Mouse (Mus musculus): Measurements from ENCODE around the gene Pfkm. TPM values are rescaled to one million over a fixed set of nuclear protein-coding genes. Genes with fewer than 3 reads are reported as not detected.
A peak's percentile ranks its signal among the peaks of the same experiment; 100 is the strongest.

Pfkm gene
- polyA plus RNA-seq, 1 experiment from 2014 or later: 32.1 TPM

GRCm38 (mm10) chr15:98136871-98137270 is 44.5 kb downstream of the Pfkm start:
- Histone ChIP-seq H3K9ac (ENCODE audit: low read depth, low read length) (no peak overlapping the region), H3K4me1 (replicated peaks; ENCODE audit: control insufficient read depth, insufficient read depth, low read length) (no peaks in the 10 kb centered on the region), H3K4me2 (replicated peaks; ENCODE audit: low read depth, low read length) (no peak overlapping the region), H3K27ac (ENCODE audit: low read depth, low read length) (no peak overlapping the region), H3K27me3 (ENCODE audit: control insufficient read depth, insufficient read depth, low read length) (no peaks in the 10 kb centered on the region), H3K36me3 (ENCODE audit: control insufficient read depth, insufficient read depth, low read length) (no peaks in the 10 kb centered on the region; the same call in 1 of the 2 replicates), H3K4me3 (ENCODE audit: low read depth, low read length) (no peak overlapping the region), H3K9me3 (ENCODE audit: control insufficient read depth, low read length) (no peaks in the 10 kb centered on the region)
- 92% methylated on average over 9 of the region's 9 CpGs for WGBS
- DNase-seq (ENCODE audit: low spot score): no peak
- ATAC-seq (ENCODE audit: low FRiP score): no peak

- no peak for DNase-seq (ENCODE audit: low spot score)
- WGBS: 90% methylated on average over 7 of the region's 7 CpGs
- Histone ChIP-seq H3K9me3 (ENCODE audit: control insufficient read depth, low read length) (no peaks in the 10 kb centered on the region), H3K9ac (ENCODE audit: low read depth, low read length) (no peak overlapping the region), H3K4me1 (replicated peaks; ENCODE audit: control insufficient read depth, insufficient read depth, low read length) (no peaks in the 10 kb centered on the region; the same call in 1 of the 2 replicates), H3K36me3 (ENCODE audit: control insufficient read depth, insufficient read depth, low read length) (no peaks in the 10 kb centered on the region; the same call in 1 of the 2 replicates), H3K27me3 (ENCODE audit: control insufficient read depth, insufficient read depth, low read length) (no peaks in the 10 kb centered on the region), H3K4me3 (ENCODE audit: low read depth, low read length) (no peak overlapping the region), H3K27ac (ENCODE audit: low read depth, low read length) (no peak overlapping the region), H3K4me2 (replicated peaks; ENCODE audit: low read depth, low read length) (no peak overlapping the region)
- ATAC-seq (ENCODE audit: low FRiP score): no peak
Measured at GRCm38 (mm10) chr15:98139763-98140162, 47.4 kb downstream of the Pfkm start.

GRCm38 (mm10) chr15:98140809-98141208 is 48.4 kb downstream of the Pfkm start:
- Histone ChIP-seq H3K4me1 (replicated peaks; ENCODE audit: control insufficient read depth, insufficient read depth, low read length) (no peaks in the 10 kb centered on the region; the same call in 1 of the 2 replicates), H3K27ac (ENCODE audit: low read depth, low read length) (no peak overlapping the region), H3K9me3 (ENCODE audit: control insufficient read depth, low read length) (no peaks in the 10 kb centered on the region), H3K9ac (ENCODE audit: low read depth, low read length) (no peak overlapping the region), H3K4me3 (ENCODE audit: low read depth, low read length) (no peak overlapping the region), H3K27me3 (ENCODE audit: control insufficient read depth, insufficient read depth, low read length) (no peaks in the 10 kb centered on the region), H3K36me3 (ENCODE audit: control insufficient read depth, insufficient read depth, low read length) (no peaks in the 10 kb centered on the region; the same call in 1 of the 2 replicates), H3K4me2 (replicated peaks; ENCODE audit: low read depth, low read length) (no peak overlapping the region)
- ATAC-seq (ENCODE audit: low FRiP score) (no peak), DNase-seq (ENCODE audit: low spot score) (no peak)
- WGBS: 91% methylated on average over 5 of the region's 5 CpGs

- DNase-seq (ENCODE audit: low spot score) (no peak), ATAC-seq (ENCODE audit: low FRiP score) (no peak)
- no peaks in the 10 kb centered on the region for H3K27me3 ChIP-seq (ENCODE audit: control insufficient read depth, insufficient read depth, low read length)
- WGBS: 83% methylated on average over 9 of the region's 10 CpGs
- H3K27ac ChIP-seq (ENCODE audit: low read depth, low read length): no peak overlapping the region
- H3K9ac ChIP-seq (ENCODE audit: low read depth, low read length): no peak overlapping the region
- no peaks in the 10 kb centered on the region; the same call in 1 of the 2 replicates for H3K4me1 ChIP-seq (replicated peaks; ENCODE audit: control insufficient read depth, insufficient read depth, low read length)
- H3K36me3 ChIP-seq (ENCODE audit: control insufficient read depth, insufficient read depth, low read length): no peaks in the 10 kb centered on the region
- no peak overlapping the region for H3K4me3 ChIP-seq (ENCODE audit: low read depth, low read length)
- no peaks in the 10 kb centered on the region for H3K9me3 ChIP-seq (ENCODE audit: control insufficient read depth, low read length)
- H3K4me2 ChIP-seq (replicated peaks; ENCODE audit: low read depth, low read length): no peak overlapping the region
Measured at GRCm38 (mm10) chr15:98142515-98142914, 50.1 kb downstream of the Pfkm start.

GRCm38 (mm10) chr15:98144861-98145507 is 52.6 kb downstream of the Pfkm start:
- Histone ChIP-seq H3K9me3 (ENCODE audit: control insufficient read depth, low read length) (no peaks in the 10 kb centered on the region), H3K4me3 (ENCODE audit: low read depth, low read length) (peak overlapping the region; percentile 96), H3K9ac (ENCODE audit: low read depth, low read length) (peak overlapping the region; percentile 92), H3K36me3 (ENCODE audit: control insufficient read depth, insufficient read depth, low read length) (no peaks in the 10 kb centered on the region), H3K4me1 (replicated peaks; ENCODE audit: control insufficient read depth, insufficient read depth, low read length) (no peaks in the 10 kb centered on the region; the same call in 1 of the 2 replicates), H3K27me3 (ENCODE audit: control insufficient read depth, insufficient read depth, low read length) (no peaks in the 10 kb centered on the region), H3K27ac (ENCODE audit: low read depth, low read length) (peak overlapping the region; percentile 72), H3K4me2 (replicated peaks; ENCODE audit: low read depth, low read length) (peak overlapping the region; percentile 94)
- ATAC-seq (ENCODE audit: low FRiP score) (peak; percentile 69), DNase-seq (ENCODE audit: low spot score) (peak; percentile 33)
- under 1% methylated on average over 36 of the region's 36 CpGs for WGBS

GRCm38 (mm10) chr15:98145559-98146181 is 53.3 kb downstream of the Pfkm start:
- no peaks in the 10 kb centered on the region for H3K36me3 ChIP-seq (ENCODE audit: control insufficient read depth, insufficient read depth, low read length)
- H3K9me3 ChIP-seq (ENCODE audit: control insufficient read depth, low read length): no peaks in the 10 kb centered on the region
- WGBS: 2% methylated on average over 38 of the region's 38 CpGs
- DNase-seq (ENCODE audit: low spot score): peak; percentile 96
- H3K9ac ChIP-seq (ENCODE audit: low read depth, low read length): peak overlapping the region; percentile 92
- H3K4me3 ChIP-seq (ENCODE audit: low read depth, low read length): peak overlapping the region; percentile 96
- H3K4me2 ChIP-seq (replicated peaks; ENCODE audit: low read depth, low read length): peak overlapping the region; percentile 94
- no peaks in the 10 kb centered on the region for H3K27me3 ChIP-seq (ENCODE audit: control insufficient read depth, insufficient read depth, low read length)
- H3K4me1 ChIP-seq (replicated peaks; ENCODE audit: control insufficient read depth, insufficient read depth, low read length): no peaks in the 10 kb centered on the region; the same call in 1 of the 2 replicates
- peak overlapping the region; percentile 72 for H3K27ac ChIP-seq (ENCODE audit: low read depth, low read length)
- ATAC-seq (ENCODE audit: low FRiP score): peak; percentile 98

- 79% methylated on average over 3 of the region's 3 CpGs for WGBS
- no peak overlapping the region for H3K27ac ChIP-seq (ENCODE audit: low read depth, low read length)
- DNase-seq (ENCODE audit: low spot score): no peak
- H3K4me2 ChIP-seq (replicated peaks; ENCODE audit: low read depth, low read length): no peak overlapping the region
- ATAC-seq (ENCODE audit: low FRiP score): no peak
- H3K27me3 ChIP-seq (ENCODE audit: control insufficient read depth, insufficient read depth, low read length): no peaks in the 10 kb centered on the region
- H3K4me1 ChIP-seq (replicated peaks; ENCODE audit: control insufficient read depth, insufficient read depth, low read length): no peaks in the 10 kb centered on the region; the same call in 1 of the 2 replicates
- no peaks in the 10 kb centered on the region for H3K36me3 ChIP-seq (ENCODE audit: control insufficient read depth, insufficient read depth, low read length)
- H3K9ac ChIP-seq (ENCODE audit: low read depth, low read length): no peak overlapping the region
- no peaks in the 10 kb centered on the region for H3K9me3 ChIP-seq (ENCODE audit: control insufficient read depth, low read length)
- H3K4me3 ChIP-seq (ENCODE audit: low read depth, low read length): no peak overlapping the region
Measured at GRCm38 (mm10) chr15:98148356-98148755, 56.0 kb downstream of the Pfkm start.

GRCm38 (mm10) chr15:98149166-98149602 is 56.8 kb downstream of the Pfkm start:
- no peaks in the 10 kb centered on the region for H3K36me3 ChIP-seq (ENCODE audit: control insufficient read depth, insufficient read depth, low read length)
- no peak overlapping the region for H3K27ac ChIP-seq (ENCODE audit: low read depth, low read length)
- no peaks in the 10 kb centered on the region; the same call in 1 of the 2 replicates for H3K4me1 ChIP-seq (replicated peaks; ENCODE audit: control insufficient read depth, insufficient read depth, low read length)
- DNase-seq (ENCODE audit: low spot score) (no peak), ATAC-seq (ENCODE audit: low FRiP score) (no peak)
- H3K9me3 ChIP-seq (ENCODE audit: control insufficient read depth, low read length): no peaks in the 10 kb centered on the region
- H3K4me2 ChIP-seq (replicated peaks; ENCODE audit: low read depth, low read length): no peak overlapping the region
- no peak overlapping the region for H3K9ac ChIP-seq (ENCODE audit: low read depth, low read length)
- no peak overlapping the region for H3K4me3 ChIP-seq (ENCODE audit: low read depth, low read length)
- no peaks in the 10 kb centered on the region for H3K27me3 ChIP-seq (ENCODE audit: control insufficient read depth, insufficient read depth, low read length)
- 82% methylated on average over 10 of the region's 10 CpGs for WGBS

GRCm38 (mm10) chr15:98152916-98153315 is 60.5 kb downstream of the Pfkm start:
- no peaks in the 10 kb centered on the region for H3K9me3 ChIP-seq (ENCODE audit: control insufficient read depth, low read length)
- no peaks in the 10 kb centered on the region for H3K4me1 ChIP-seq (replicated peaks; ENCODE audit: control insufficient read depth, insufficient read depth, low read length)
- DNase-seq (ENCODE audit: low spot score): no peak
- H3K4me2 ChIP-seq (replicated peaks; ENCODE audit: low read depth, low read length): no peak overlapping the region
- H3K27ac ChIP-seq (ENCODE audit: low read depth, low read length): no peak overlapping the region
- H3K4me3 ChIP-seq (ENCODE audit: low read depth, low read length): no peak overlapping the region
- no peaks in the 10 kb centered on the region for H3K36me3 ChIP-seq (ENCODE audit: control insufficient read depth, insufficient read depth, low read length)
- H3K9ac ChIP-seq (ENCODE audit: low read depth, low read length): no peak overlapping the region
- no peaks in the 10 kb centered on the region for H3K27me3 ChIP-seq (ENCODE audit: control insufficient read depth, insufficient read depth, low read length)
- WGBS: 73% methylated on average over 7 of the region's 7 CpGs
- no peak for ATAC-seq (ENCODE audit: low FRiP score)
